Mouse (Mus musculus): ENCODE results near the gene Cyb561d1. TPM values are rescaled to one million over a fixed set of nuclear protein-coding genes. Genes with fewer than 3 reads are reported as not detected.

Gene Cyb561d1
- total and polyA plus RNA-seq, 3 experiments: 2.2 to 4.1 (median 2.6) TPM

DNA sequence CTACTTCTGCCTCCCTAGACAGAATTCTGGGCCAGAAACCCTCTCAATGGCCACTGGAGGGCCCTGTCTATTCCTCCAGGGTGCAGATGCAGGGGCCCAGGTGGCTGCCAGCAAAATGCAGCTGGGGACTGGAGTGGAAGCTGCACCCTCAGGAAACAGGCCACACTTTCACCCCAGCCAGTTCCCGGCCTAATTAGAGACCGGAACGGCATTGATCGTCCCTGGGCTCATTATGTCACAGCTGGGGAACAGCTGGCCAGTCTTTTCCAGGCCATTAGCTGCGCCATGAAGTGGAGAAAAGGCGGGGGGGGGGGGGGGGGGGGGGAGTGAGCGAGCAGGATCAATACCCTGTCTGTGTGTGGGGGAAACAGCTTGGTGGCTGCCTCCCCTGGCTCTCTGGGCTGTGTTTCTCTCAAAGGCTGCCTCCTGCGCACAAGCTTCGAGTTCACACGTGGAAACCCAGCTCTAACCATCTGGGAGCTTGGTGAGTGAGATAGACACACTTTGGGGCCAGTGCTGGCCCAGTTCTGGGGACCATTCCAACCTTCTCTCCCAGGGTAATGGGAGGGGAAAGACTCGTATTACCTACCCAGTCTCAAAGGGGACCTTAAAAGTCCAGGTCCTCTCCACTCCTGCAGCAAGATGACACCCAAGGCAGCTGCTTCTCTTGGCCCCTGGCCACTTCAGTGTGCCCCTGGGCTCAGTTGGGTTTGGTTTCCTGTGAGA lies 34.4 kb downstream of the Cyb561d1 start:
- Histone ChIP-seq H3K9ac (ENCODE audit: insufficient read depth, low read depth) (no peak overlapping the region), H3K36me3 (replicated peaks in 1 of 2; ENCODE audit: control insufficient read depth in 1 of 2, insufficient read depth in 1 of 2, low read length in 1 of 2) (no peaks in the 10 kb centered on the region), H3K27me3 (replicated peaks) (peaks cover 9% of the 10 kb centered on the region), H3K4me1 (ENCODE audit: control insufficient read depth in 1 of 2, insufficient read depth in 2 of 2) (peaks cover 24 to 58% of the 10 kb centered on the region in 2 experiments), H3K4me3 (replicated peaks in 1 of 3; ENCODE audit: low read depth in 2 of 3, low read length in 2 of 3, poor library complexity in 1 of 3) (peak overlapping the region in 1 of 3 experiments; percentile 19), H3K79me2 (replicated peaks; ENCODE audit: control insufficient read depth, extremely low read depth, insufficient read depth, poor library complexity, severe bottlenecking) (no peaks in the 10 kb centered on the region), H3K4me2 (ENCODE audit: insufficient read depth, low read depth, poor library complexity, severe bottlenecking) (peak overlapping the region; percentile 53), H3K27ac (ENCODE audit: insufficient read depth, low read depth) (no peak overlapping the region), H3K9me3 (replicated peaks; ENCODE audit: low read length) (no peaks in the 10 kb centered on the region)
- DNase-seq (ENCODE audit: extremely low read depth): peak; percentile 82
- TF ChIP-seq POLR2A (IDR thresholded peaks at IDR 0.05; ENCODE audit: low read depth, low read length) (no peak), CHD2 (IDR thresholded peaks at IDR 0.05; ENCODE audit: low read length) (no peak), TCF12 (IDR thresholded peaks at IDR 0.05; ENCODE audit: low read depth, low read length) (peak; percentile 92), UBTF (IDR thresholded peaks at IDR 0.05; ENCODE audit: low read depth, low read length) (peak; percentile 55; the same call in 1 of the 2 replicates), ZNF384 (IDR thresholded peaks at IDR 0.05; ENCODE audit: low read depth, low read length) (no peak), USF2 (conservative IDR thresholded peaks at IDR 0.05; ENCODE audit: low read depth, low read length) (no peak), SMC3 (IDR thresholded peaks at IDR 0.05; ENCODE audit: low read depth, low read length) (peak; percentile 55), MEF2A (IDR thresholded peaks at IDR 0.05; ENCODE audit: borderline replicate concordance, low read depth, low read length) (peak; percentile 49; the same call in 1 of the 2 replicates), TBP (conservative IDR thresholded peaks at IDR 0.05; ENCODE audit: low read depth, low read length) (no peak), CHD1 (IDR thresholded peaks at IDR 0.05; ENCODE audit: low read depth, low read length) (no peak), MXI1 (IDR thresholded peaks at IDR 0.05; ENCODE audit: low read depth, low read length) (no peak; the same call in 1 of the 2 replicates), CTCF (conservative IDR thresholded peaks at IDR 0.05 in 1 of 2, IDR thresholded peaks at IDR 0.05 in 1 of 2; ENCODE audit: low read depth in 2 of 2, low read length in 2 of 2) (peak in 1 of 2 experiments; percentile 74; a peak in 2 of 4 replicates), SIN3A (IDR thresholded peaks at IDR 0.05; ENCODE audit: low read length) (no peak), EP300 (IDR thresholded peaks at IDR 0.05; ENCODE audit: low read length) (peak; percentile 39; the same call in 1 of the 2 replicates), BHLHE40 (IDR thresholded peaks at IDR 0.05; ENCODE audit: low read depth, low read length) (peak; percentile 35; the same call in 1 of the 2 replicates), NRF1 (IDR thresholded peaks at IDR 0.05; ENCODE audit: low read depth, low read length) (no peak), HCFC1 (IDR thresholded peaks at IDR 0.05; ENCODE audit: low read depth, low read length) (0 out of 2 replicates have a peak, but pooled peaks have one; percentile 52), KAT2A (IDR thresholded peaks at IDR 0.05; ENCODE audit: insufficient replicate concordance, low read length) (no peak), ETS1 (conservative IDR thresholded peaks at IDR 0.05; ENCODE audit: low read depth, low read length) (peak; percentile 83), IRF4 (IDR thresholded peaks at IDR 0.05; ENCODE audit: low read depth, low read length) (peak; percentile 12; the same call in 1 of the 2 replicates), RAD21 (IDR thresholded peaks at IDR 0.05; ENCODE audit: low read depth, low read length) (peak; percentile 57), ELF1 (IDR thresholded peaks at IDR 0.05; ENCODE audit: low read depth, low read length) (peak; percentile 54), MYC (IDR thresholded peaks at IDR 0.05; ENCODE audit: low read depth, low read length) (no peak), MAZ (IDR thresholded peaks at IDR 0.05; ENCODE audit: low read depth, low read length) (peak; percentile 66; the same call in 1 of the 2 replicates), ZMIZ1 (IDR thresholded peaks at IDR 0.05; ENCODE audit: low read depth, low read length) (no peak)
- dilution Hi-C loops (cut with MboI; ENCODE audit: extremely low pct_ligation_motif_present, extremely low pct_unique_long_range_greater_than_20kb, low sequenced_read_pairs): no loop called here
- in situ Hi-C loops (cut with MboI; ENCODE audit: low pct_ligation_motif_present, low pct_unique_long_range_greater_than_20kb, low sequenced_read_pairs): loop anchor here (5.0 to 10.0 kb wide), 3 partner anchors 41 to 218 kb away; partner anchors contain the start of genes Psma5 and Psrc1
